Mouse (Mus musculus): ENCODE results near the gene Ankrd55. TPM values are rescaled to one million over a fixed set of nuclear protein-coding genes. Genes with fewer than 3 reads are reported as not detected.
"Not testable (repeated sequence)": the region's sequence is repeated elsewhere in the genome, so short reads cannot be mapped to it uniquely, and the experiment has no call there.

The Ankrd55 gene
- polyA plus RNA-seq, 1 experiment: 0.15 TPM

DNA sequence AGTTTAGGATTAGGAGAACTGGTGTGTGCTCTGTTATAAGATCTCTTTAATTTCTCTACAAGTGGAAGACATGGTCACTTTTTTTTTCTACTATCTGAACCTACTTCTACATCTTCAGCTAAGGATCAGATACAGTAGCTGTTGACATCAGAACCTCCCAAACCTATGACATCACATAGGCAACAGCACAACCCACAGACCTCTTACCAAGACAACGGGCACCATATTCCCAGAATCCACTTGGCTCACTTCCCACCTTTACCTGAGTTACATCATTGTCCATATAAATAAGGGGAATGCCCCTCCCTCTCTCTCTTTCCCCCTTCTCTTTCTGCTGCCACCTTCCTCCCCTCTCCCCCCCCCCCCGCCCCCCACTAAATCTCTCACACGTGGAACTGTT is 124.0 kb downstream of the Ankrd55 start:
- DNase-seq (ENCODE audit: low read depth): no peak

- DNase-seq (ENCODE audit: low read depth): no peak
Observed at GRCm38 (mm10) chr13:112412824-112413223, 124.6 kb downstream of the Ankrd55 start.

- no peak for DNase-seq (ENCODE audit: low read depth)
Observed at GRCm38 (mm10) chr13:112413611-112414010, 125.4 kb downstream of the Ankrd55 start.

GRCm38 (mm10) chr13:112415896-112416295 is 127.6 kb downstream of the Ankrd55 start:
- no peak for DNase-seq (ENCODE audit: low read depth)

DNA sequence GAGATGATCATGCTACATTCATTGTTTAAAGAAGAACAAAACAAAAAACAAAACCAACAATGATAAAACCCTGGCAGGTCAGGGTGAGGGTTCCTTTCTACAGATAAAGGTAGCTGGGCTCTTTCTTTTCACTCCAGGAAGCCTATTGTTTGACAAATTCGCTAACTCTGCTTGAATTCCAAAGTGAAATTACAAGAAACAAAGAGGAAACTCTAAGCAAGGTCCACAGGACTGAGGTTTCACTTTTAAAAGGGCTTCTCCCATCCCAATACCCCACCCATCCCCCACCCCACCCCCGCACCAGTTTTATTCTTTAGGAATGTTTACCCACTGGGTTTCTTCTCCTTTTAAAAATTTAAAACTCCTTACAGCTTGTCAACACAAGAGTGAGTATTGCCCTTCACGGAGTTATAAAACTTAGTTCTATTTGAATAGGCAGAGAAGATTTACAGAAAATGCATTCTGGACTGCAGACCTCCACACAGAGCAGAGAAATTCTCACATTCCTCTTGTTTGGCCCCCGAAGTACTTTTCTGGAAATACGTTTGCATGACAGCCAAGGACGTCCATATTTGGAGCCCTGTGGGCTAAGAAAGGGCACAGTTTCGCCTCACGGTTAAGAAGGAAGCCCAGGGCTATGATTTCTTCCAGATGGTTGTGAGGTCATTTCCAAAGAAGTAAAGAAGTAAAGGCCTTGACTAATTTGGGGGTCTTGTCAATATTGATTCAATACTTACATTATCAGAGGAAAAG is 128.3 kb downstream of the Ankrd55 start:
- DNase-seq (ENCODE audit: low read depth): no peak

- no peak for DNase-seq (ENCODE audit: low read depth)
Observed at GRCm38 (mm10) chr13:112417163-112417523, 128.9 kb downstream of the Ankrd55 start.

GRCm38 (mm10) chr13:112417861-112418423 is 129.7 kb downstream of the Ankrd55 start:
- DNase-seq (ENCODE audit: low read depth): no peak

DNA sequence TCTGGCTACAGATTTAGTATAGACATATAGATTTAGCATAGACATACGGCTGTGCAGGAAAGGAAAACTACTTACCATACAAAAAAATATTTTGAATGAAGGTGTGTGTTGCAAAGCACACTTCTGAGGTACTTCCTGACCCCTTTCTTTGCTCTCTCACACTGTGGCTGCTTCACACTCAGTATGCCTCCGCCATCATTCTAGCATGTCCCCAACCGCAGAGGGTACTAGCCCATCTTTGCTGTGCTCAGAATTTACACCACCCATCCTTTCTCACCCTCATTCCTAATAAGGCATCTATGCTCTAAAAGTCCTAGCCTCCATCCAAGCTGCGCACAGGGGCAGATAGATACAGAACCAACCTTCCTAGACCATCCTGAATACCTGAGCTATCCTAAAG is 130.3 kb downstream of the Ankrd55 start:
- no peak for DNase-seq (ENCODE audit: low read depth)

DNA sequence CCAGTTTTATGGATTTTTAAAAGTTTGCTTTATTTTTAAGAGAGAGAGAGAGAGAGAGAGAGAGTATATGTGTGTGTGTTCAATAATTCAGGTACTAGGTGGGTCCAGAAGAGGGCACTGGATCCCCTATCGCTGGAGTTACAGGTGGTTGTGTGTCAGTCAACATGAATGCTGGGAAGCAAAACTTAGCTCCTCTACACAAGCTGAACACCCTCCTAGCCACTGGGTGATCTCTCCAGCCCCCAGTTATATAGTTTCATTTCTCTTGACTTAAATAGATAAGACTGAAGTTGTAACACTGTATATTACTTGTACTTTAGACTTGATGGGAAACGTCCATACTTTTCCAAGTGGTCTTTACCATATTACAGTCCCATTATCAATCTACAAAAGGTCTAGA is 136.0 kb downstream of the Ankrd55 start:
- DNase-seq (ENCODE audit: low read depth): no peak

- no peak for DNase-seq (ENCODE audit: low read depth)
Observed at GRCm38 (mm10) chr13:112424635-112425034, 136.4 kb downstream of the Ankrd55 start.

- DNase-seq (ENCODE audit: low read depth): no peak
Observed at GRCm38 (mm10) chr13:112425181-112425654, 137.0 kb downstream of the Ankrd55 start.

DNA sequence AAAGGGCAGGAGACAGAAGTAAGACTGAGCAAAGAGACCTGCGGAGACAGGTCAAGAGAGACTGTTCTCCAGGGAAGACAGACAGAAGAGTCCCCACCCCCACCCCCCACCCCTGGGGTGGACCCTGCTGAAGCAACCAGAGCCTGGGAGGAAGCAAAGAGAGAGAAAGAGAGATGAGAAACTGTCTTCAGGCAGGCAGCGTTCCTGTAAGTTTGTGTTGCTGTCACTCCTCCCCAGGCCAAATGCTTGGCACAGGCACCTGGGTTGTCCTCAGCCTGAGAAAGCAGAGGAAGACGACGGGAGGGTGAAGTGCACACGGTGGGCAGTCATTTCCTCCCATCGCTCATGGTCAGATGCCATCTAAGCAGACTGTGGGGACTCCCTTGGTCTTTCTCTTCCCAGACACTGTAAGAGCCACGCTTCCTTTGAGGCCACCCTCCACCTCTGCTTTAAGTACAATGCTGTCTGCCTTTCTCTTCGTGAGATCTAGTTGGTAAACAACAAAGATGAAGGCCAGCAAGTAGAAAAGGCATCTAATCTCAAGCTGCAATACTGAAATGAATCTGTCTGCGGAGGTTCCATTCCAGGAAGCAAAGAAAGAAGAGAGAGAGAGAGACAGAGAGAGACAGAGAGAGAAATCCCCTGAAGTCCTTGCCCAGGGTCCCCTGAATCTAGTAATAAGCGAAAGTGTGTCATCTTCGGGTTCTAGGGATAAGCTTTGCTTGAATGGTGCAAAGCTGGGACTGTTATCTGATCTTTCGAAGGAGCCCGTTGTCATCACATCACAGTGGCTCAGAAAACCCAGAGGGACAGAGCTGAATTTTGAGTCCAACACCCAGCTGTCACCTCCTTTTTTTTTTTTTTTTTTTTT is 138.2 kb downstream of the Ankrd55 start:
- DNase-seq (ENCODE audit: low read depth): no peak

GRCm38 (mm10) chr13:112427136-112427470 is 138.9 kb downstream of the Ankrd55 start:
- not testable (repeated sequence) for DNase-seq (ENCODE audit: low read depth)

GRCm38 (mm10) chr13:112427521-112427920 is 139.3 kb downstream of the Ankrd55 start:
- DNase-seq (ENCODE audit: low read depth): no peak

DNA sequence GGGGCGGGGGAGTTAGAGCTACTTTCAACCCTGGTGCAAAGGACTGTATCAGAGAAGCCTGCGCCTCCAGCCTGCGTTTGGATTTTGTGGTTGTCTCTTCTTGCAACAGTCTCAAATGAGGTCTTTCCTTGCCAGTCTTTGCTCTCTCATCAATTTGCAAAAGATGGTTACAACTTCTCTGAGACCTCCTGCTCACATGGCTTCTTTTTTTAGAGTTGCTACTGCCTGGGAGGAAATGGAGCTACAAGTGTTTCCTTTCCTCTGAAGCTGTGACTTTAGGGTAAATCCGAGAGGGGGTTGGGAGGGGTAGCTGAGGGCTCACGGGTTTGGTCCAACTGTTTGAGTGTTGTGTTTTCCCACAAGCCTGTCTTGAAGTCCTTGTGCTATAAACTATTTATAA is 145.0 kb downstream of the Ankrd55 start:
- DNase-seq (ENCODE audit: low read depth): no peak

Other genes starting within 250 kb of the Ankrd55 start
- 33.8 and 46.6 TPM in 2 replicates for gene Il6st, start 175.6 kb downstream of the Ankrd55 start, polyA plus RNA-seq (2012; rRNA removed)

All from gonadal fat pad, adult 2 months (tissue).